15 mouse cellular contexts compared by ENCODE assay signal in genomic region chr7:111625736-111626135, GRCm38 (mm10).
"Had no signal": no experiment of that assay in that cellular context is flagged by ENCODE, and none has a peak within 500 bp of the region (broad histone marks: within the 10 kb centered on the region; RNA-seq: fewer than 3 reads in every experiment).

No protein-coding gene starts in this region.

- H3K9me3 ChIP-seq: limb, embryonic 15.5 days; liver, embryonic 12.5 days; midbrain, embryonic 12.5 days; stomach, embryonic 15.5 days had no signal

- H3K4me1 ChIP-seq: limb, embryonic 15.5 days; liver, embryonic 12.5 days; midbrain, embryonic 12.5 days; stomach, embryonic 15.5 days had no signal

- H3K27ac ChIP-seq: kidney, postnatal 0 days; limb, embryonic 15.5 days; liver, embryonic 12.5 days; midbrain, embryonic 12.5 days; stomach, embryonic 15.5 days had no signal

- H3K36me3 ChIP-seq: limb, embryonic 15.5 days; liver, embryonic 12.5 days; midbrain, embryonic 12.5 days; stomach, embryonic 15.5 days had no signal

- H3K4me3 ChIP-seq: limb, embryonic 15.5 days; liver, embryonic 12.5 days; midbrain, embryonic 12.5 days; stomach, embryonic 15.5 days had no signal

- ATAC-seq: liver, embryonic 12.5 days had no signal

- DNase-seq: kidney, adult 9 months; kidney, postnatal 36 days; layer of hippocampus, adult 9-11 months; layer of hippocampus, postnatal 36 days; lung, embryonic 14.5 days; lung, postnatal 10 days; lung, postnatal 4 days; right cerebral cortex, postnatal 14 days; thymus, adult 2 months; thymus, postnatal 25 days had no signal

- H3K9ac ChIP-seq: limb, embryonic 15.5 days; liver, embryonic 12.5 days; lung, embryonic 14.5 days; midbrain, embryonic 12.5 days; stomach, embryonic 15.5 days had no signal

- H3K27me3 ChIP-seq: limb, embryonic 15.5 days; liver, embryonic 12.5 days; midbrain, embryonic 12.5 days; stomach, embryonic 15.5 days had no signal

- H3K4me2 ChIP-seq: limb, embryonic 15.5 days; liver, embryonic 12.5 days; lung, embryonic 14.5 days; midbrain, embryonic 12.5 days; stomach, embryonic 15.5 days had no signal
